Mouse (Mus musculus) brown adipose tissue, adult 24 weeks (tissue): ENCODE results near the gene Ppp1r10. TPM values are rescaled to one million over a fixed set of nuclear protein-coding genes. Genes with fewer than 3 reads are reported as not detected.

ENCODE experiments used
- H3K27ac ChIP-seq: fragments of 200-500 bp; replicated peaks from 2 replicates; pipeline ENCODE4 v1.5.1; 2012; ENCODE audit warnings: low read depth, mild to moderate bottlenecking, low read length
- H3K4me1 ChIP-seq: fragments of 200-500 bp; 2 replicates; pipeline ENCODE4 v1.6.1; 2012; ENCODE audit warnings: low read length, mixed read lengths; ENCODE audit not compliant: control insufficient read depth, insufficient read depth, insufficient read length
- H3K4me3 ChIP-seq: fragments of 200-500 bp; 2 replicates; pipeline ENCODE4 v1.5.1; 2012; ENCODE audit warnings: low read depth, mild to moderate bottlenecking, low read length, moderate library complexity; ENCODE audit not compliant: insufficient read depth
- polyA plus RNA-seq: library from polyadenylated mRNA; stranded (reverse); fragments of >200 nt; gene quantifications from 2 replicates; pipeline ENCODE4 v1.2.4, GENCODE M21; 2012; ENCODE audit not compliant: missing spikeins, insufficient read depth, insufficient read length

Gene Ppp1r10
- polyA plus RNA-seq, 1 experiment = 49.3 TPM

DNA sequence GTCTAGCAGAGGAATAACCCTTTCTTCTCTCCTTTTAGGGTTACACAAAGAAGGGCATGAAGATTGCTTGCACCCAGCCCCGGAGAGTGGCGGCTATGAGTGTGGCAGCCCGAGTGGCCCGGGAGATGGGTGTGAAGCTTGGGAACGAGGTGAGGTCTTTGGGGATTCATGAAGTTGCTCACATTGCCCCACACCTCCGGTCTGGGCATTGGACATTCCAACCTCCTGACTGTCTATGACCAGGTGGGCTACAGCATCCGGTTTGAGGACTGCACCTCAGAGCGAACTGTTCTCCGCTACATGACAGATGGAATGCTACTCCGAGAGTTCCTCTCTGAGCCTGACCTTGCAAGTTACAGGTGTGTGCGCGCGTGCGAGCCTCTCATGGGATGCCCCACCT lies 32.5 kb upstream of the Ppp1r10 start:
- H3K4me1 ChIP-seq = peaks cover 4% of the 10 kb centered on the region; the same call in 1 of the 2 replicates
- H3K27ac ChIP-seq = no peak overlapping the region
- H3K4me3 ChIP-seq = no peak overlapping the region

DNA sequence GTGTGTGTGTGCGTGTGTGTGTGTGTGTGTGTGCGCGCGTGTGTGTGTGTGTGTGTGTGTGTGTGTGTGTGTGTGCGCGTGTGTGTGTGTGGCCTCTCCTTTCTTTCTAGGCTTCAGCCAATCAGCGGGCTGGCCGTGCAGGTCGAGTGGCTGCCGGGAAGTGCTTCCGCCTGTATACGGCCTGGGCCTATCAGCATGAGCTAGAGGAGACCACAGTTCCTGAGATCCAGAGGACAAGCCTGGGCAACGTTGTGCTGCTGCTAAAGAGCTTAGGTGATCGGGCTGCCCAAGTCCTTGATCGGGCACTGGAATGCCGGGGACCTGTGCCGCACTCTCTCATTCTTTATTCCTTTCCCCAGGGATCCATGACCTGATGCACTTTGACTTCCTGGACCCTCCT lies 28.5 kb upstream of the Ppp1r10 start:
- no peak overlapping the region for H3K27ac ChIP-seq
- H3K4me1 ChIP-seq = no peaks in the 10 kb centered on the region
- no peak overlapping the region for H3K4me3 ChIP-seq

DNA sequence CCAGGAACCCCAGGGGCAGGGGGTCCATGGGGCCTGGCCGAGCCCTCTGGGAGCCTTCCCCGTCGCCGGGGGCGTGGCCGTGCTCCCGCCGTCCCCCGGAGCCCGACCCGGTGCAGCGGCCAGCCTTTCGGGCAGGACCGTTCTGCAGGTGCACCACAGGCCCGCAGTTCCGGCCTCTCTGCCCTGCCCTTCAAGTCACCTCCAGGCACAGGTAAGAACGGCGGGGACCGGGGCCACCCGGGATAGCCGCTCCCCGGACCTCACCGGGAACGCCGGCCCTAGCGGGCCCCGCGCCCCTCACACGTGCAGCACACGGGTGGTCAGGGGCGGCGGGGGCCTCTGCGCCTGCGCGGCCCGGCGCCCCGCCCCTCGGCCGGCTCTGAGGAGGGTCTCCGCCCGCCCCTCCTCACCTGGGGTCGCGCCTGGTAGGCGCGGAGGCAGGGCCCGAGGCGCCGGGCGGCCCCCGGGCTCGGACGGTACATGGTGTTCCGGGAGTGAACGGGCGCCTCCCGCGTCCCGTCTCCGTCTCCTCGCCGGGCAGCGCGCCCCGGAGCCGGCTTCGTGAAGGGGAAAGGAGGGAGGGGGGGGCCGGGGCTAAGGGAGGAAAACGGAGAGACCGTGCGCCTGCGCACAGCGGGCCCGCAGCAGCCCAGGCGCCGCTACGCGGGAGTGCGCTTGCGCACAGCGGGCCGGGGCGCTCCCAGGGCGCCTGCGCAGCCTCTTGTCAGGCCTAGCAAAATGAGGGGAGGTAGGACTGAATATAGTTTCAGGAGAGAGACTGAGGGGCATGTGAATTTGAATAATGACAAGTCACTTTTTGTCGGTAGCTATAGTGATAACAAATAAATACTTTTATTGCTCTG lies 19.2 kb upstream of the Ppp1r10 start, which contains the start of gene 2310061I04Rik:
Gene 2310061I04Rik, minus strand, starts transcription at position 651 of the 863 bp plus-strand sequence.
- H3K4me1 ChIP-seq = no peaks in the 10 kb centered on the region
- peak within 1 kb of the TSS; percentile 94 for H3K4me3 ChIP-seq
- H3K27ac ChIP-seq = peak within 1 kb of the TSS; percentile 76

DNA sequence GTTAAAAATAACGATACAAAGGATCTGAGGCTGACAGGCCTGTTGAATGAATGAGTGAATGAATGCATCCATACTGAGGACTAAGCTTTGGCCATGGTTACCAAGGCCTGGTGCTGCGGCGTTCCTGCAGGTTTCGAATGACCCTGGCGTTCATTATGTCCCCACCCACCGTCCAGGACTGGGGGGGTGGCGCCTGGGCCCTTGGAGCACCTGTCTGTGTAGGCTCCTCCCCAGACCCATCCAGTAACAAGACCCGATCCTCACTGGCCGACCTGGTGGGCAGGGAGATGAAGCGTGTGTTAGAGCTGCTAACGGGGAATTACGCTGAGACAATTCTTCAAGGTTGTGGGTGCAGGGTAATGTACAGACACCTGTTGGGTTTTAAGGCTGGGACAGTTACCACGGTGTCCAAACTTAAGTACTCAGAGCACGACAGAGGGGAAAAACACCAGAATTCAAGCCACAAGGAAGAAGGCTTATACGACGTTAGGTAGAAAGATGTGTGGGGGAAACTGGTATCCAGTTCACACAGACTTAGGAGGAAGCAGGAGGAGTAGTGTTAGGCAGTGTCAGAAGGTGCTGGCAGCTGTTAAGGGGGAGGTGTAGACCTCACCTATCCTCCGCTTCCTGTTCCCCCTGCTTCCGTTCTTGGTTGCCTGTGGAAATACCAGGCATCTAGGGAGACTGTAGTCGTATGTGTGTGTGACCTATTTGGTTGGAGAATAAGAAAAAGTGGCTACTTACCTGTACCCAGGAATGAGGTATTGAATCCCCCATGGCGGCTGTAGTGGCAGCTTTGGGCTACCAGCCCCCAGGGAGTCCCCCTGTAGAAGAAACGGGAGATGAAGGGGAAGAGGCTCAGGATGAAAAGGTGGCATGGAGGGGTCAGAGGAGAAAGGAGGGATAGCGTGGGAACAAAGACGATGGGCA lies 18.3 kb upstream of the Ppp1r10 start:
- H3K4me1 ChIP-seq = no peaks in the 10 kb centered on the region
- no peak overlapping the region for H3K27ac ChIP-seq
- peak overlapping the region; percentile 34 for H3K4me3 ChIP-seq

DNA sequence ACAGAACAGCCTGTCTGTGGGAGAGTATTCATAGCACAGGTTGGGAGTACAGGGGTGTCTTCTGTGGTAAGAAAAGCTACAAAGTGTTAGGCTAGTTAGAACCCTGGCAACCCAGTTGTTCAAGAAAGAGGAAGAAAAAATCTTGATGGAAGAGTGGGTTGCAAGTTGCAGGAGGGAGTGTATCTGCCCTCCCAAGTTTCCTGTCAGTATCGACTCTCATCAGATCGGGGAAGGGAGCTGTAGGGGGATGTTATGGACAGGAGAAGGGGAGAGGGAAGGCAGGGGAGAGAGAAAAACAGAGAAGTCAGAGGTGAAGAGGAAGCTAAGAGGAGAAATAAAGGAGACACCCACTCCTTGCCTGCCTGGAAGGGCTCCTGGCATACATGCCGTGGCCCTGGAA lies 15.6 kb upstream of the Ppp1r10 start:
- no peak overlapping the region for H3K4me3 ChIP-seq
- no peak overlapping the region for H3K27ac ChIP-seq
- H3K4me1 ChIP-seq = no peaks in the 10 kb centered on the region

DNA sequence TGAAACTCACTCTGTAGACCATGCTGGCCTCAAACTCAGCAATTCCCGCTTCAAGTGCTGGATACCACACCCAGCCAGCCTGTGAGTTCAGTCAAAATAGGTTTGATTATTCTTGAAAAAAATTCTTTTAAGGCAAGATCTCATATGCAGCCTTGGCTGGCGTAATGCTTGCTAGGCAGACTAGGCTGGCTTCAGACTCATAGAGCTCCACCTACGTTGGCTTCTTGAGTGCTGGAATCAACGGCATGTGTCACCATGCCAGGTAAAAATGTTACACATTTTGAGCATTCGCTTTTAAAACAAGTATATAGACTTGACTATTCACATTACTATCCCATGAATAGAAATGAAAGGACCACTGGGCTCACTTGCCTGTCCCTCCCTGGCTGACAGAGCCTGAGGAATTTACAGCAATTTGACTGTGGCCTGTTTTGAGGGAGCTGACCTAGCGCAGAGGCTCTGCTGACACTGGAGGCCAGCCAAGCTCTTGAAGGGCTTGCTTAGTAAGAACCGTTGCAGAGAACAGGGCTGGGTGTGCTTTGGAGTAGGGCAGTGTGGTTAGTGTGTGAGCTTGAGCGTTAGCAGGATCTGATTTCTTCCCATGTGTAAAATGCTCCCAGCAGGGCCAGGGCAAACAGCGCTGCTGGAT lies 12.8 kb upstream of the Ppp1r10 start:
- Histone ChIP-seq H3K4me1 (no peaks in the 10 kb centered on the region), H3K4me3 (no peak overlapping the region), H3K27ac (no peak overlapping the region)

DNA sequence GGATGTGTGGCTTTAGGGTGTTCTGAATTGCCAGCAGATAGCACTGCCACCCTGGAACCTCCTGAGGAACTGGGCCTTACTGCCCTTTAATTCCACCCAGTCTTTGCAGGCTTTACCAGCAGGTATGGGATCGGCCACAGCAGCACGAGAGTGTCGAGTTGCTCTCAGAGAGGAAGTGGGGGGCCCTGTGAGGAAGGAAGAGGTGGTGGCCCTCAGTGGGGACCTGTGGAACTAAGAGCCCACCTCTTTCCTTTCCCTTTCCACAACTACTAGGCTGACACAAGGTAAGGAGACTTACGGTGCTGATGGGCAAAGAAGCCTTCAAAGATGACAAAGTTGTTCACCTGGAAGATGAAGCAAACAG lies 12.3 kb upstream of the Ppp1r10 start:
- Histone ChIP-seq H3K4me1 (peaks cover under 1% of the 10 kb centered on the region; the same call in 1 of the 2 replicates), H3K27ac (no peak overlapping the region), H3K4me3 (no peak overlapping the region)

DNA sequence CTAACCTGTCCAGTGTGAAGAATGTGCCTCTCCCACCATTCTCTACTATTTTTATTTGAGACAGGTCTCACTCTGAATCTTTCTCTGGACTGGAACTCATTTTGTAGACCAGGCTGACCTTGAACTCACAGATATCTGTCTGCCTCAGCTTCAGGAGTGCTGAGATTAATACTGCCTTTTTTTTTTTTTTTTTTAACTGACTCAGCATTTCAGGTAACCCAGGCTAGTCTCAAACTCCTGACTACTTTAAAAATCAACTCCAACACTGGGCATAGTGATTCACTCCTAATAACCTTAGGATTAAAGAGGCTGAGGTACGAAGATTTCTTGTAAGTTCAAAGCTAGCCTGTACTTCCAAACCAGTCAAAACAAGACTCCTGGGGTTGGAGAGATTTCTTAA lies 10.6 kb upstream of the Ppp1r10 start:
- Histone ChIP-seq H3K4me1 (peaks cover 3% of the 10 kb centered on the region; the same call in 1 of the 2 replicates), H3K4me3 (no peak overlapping the region), H3K27ac (no peak overlapping the region)

DNA sequence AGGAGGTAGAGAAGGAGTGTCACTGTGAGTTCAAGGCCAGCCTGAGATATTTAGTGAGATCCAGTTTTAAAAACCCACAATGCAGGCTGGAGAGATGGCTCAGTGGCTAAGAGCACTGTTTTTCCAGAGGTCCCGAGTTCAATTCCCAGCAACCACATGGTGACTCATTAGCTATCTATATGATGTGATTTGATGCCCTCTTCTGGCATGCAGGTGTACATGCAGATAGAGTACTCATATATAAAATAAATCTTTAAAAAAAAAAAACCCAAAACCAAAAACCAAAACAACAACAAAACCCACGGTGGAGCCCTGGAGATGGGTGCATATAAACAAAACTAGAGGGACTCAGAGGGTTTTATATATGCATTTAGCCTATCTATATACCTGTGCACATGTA lies 8.6 kb upstream of the Ppp1r10 start:
- H3K4me3 ChIP-seq = no peak overlapping the region
- peaks cover 3% of the 10 kb centered on the region; the same call in 1 of the 2 replicates for H3K4me1 ChIP-seq
- H3K27ac ChIP-seq = no peak overlapping the region

DNA sequence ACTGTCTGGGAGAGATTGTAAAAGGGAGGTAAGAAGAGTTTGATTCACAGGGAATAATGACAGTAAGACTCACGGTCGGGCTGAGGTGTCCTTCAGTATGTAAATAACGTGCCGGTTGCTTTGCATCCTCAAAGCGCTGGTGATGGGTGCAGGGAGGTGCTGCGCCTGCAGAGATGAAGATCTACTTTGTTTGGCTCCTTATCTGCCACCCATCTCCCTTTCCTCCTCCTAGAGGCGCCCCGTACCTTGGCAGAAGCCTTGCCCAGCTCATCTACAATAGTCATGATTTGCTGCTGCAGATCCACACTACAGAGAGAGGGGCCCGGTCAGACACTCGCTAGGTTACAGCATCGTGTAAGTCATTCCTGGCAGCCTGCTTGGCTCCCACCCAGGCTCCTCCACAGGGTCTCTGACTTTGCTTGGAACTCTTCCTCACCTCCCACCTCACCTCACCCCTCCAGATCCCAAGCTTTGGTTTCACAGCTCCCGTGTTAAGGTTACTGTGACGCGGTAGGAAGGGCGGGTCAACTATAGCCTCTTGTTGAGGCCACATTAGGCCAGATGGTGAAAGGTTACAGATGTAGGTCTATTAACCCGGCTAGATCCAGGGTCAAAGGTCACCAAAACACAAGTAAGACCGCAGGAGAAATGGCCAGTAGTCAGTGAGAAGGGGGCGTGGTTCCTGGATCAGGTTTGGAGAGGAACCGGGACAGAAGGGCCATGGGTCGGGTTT lies 6.9 kb upstream of the Ppp1r10 start:
- H3K4me1 ChIP-seq = peaks cover 3% of the 10 kb centered on the region; the same call in 1 of the 2 replicates
- H3K4me3 ChIP-seq = peak overlapping the region; percentile 79
- H3K27ac ChIP-seq = peak overlapping the region; percentile 58

DNA sequence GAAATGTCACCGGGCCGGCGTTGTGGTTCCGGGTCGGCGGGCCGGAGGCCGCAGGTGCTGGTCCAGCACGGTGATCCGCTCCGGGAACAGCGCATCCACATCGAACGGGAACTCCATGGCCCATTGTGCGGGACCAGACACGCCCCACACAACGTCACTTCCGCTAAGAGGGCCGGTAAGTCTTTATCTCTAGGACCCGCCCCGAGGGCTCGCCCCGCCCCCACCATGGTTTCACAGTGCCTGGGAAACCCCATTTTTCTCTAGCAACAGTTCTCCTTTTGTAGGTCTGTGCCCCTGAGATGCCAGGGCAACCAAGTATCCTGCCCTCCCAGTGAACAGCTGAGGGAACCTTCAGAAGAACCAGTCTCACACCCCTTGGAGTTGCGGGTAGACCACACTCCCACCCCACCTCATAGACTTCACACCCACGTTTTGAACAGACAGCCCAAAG lies 6.3 kb upstream of the Ppp1r10 start, which contains the start of gene Atat1:
Gene Atat1, minus strand, starts transcription at position 157 of the 451 bp plus-strand sequence.
- Histone ChIP-seq H3K27ac (peak within 1 kb of the TSS; percentile 70), H3K4me1 (peaks cover 3% of the 10 kb centered on the region; the same call in 1 of the 2 replicates), H3K4me3 (peak within 1 kb of the TSS; percentile 79)

DNA sequence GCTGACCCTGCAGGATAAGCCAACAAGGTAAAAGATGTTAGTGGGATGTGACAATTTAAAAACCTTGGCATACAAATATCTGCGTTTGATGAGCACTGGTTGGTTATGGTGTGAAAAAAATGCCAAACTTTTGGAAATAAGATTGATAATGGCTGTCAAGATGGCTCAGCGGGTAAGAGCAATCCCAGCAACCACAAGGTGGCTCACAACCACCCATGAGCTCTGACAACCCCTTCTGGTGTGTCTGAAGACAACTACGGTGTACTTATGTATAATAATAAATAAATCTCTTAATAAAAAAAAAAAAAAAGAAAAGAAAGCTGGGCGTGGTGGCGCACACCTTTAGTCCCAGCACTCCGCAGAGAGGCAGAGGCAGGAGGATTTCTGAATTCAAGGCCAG lies 1.3 kb upstream of the Ppp1r10 start:
- H3K27ac ChIP-seq = no peak overlapping the region
- no peak overlapping the region for H3K4me3 ChIP-seq
- no peaks in the 10 kb centered on the region; the same call in 1 of the 2 replicates for H3K4me1 ChIP-seq

DNA sequence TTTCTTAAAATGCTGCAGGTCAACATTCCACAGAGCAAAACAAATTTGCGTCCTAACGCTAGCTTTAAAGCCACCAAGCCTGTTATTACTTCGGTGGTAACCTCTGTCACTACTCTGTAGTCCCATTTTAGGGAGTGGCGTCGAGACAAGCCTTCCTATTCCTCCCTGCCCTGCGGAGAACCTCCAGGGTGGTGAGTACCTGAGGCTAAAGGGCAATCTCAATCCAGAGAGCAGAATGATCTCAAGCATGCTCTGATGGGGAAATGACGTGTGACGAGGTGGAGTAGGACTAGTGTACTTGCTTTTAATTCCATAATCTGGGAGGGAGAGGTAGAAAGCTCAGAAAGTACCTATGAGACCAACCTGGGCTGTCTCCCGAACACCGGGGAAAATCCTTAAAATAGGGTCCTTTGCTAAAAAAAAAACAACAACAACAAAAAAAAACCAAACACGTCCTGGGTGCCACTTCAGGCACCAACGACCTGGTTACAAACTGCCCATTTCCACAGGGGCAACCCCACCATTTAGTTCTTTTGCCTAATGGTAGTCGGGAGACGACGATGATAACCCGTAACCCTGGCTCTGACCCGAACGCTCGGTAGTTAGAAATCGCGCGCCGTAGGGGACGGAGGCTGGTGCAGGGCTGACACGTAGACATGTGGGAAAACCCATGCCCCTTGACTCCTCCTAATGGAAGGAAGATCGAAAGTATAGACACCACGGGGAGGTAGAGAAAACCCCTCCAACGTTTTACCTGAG lies 517 bp upstream of the Ppp1r10 start:
- H3K4me1 ChIP-seq = no peaks in the 10 kb centered on the region; the same call in 1 of the 2 replicates
- peak overlapping the region; percentile 78 for H3K4me3 ChIP-seq
- peak overlapping the region; percentile 88 for H3K27ac ChIP-seq

DNA sequence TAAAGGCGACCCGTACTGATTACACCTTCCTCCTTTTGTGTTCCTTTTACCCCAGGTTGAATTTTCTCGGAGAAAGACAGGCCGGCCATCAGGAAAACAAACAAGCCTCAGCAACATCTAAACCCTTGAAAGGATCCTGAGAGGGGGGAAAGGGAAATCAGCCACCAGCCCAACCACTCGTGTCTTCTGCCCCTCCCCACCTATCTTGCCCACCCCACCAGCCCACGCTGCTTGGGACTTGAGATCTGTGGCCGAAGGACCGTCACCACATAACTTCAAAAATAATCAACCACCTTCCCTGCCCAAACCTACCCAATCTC lies 869 bp downstream of the Ppp1r10 start:
- Histone ChIP-seq H3K27ac (peak overlapping the region; percentile 98), H3K4me3 (peak overlapping the region; percentile 81), H3K4me1 (no peaks in the 10 kb centered on the region; the same call in 1 of the 2 replicates)
